Mouse (Mus musculus) liver, embryonic 12.5 days (tissue): ENCODE results near the gene Lrp4. TPM values are rescaled to one million over a fixed set of nuclear protein-coding genes. Genes with fewer than 3 reads are reported as not detected.

Source experiments
- ATAC-seq: fragments of 200-750 bp; cut with Nextera tagmentation; 2 replicates; pipeline ENCODE4 v1.8.0; 2017; ENCODE audit warnings: moderate number of reproducible peaks, mild to moderate bottlenecking, moderate library complexity
- H3K27ac ChIP-seq: fragments of 300-500 bp; sonication (generic); 2 replicates; pipeline ENCODE4 v1.5.1; 2016; ENCODE audit warnings: mild to moderate bottlenecking
- H3K27me3 ChIP-seq: fragments of 300-500 bp; sonication (generic); replicated peaks from 2 replicates; pipeline ENCODE4 v1.6.1; 2016; ENCODE audit warnings: mild to moderate bottlenecking, moderate library complexity
- H3K36me3 ChIP-seq: fragments of 300-500 bp; sonication (generic); 2 replicates; pipeline ENCODE4 v1.6.1; 2016; ENCODE audit warnings: mild to moderate bottlenecking, moderate library complexity
- H3K4me1 ChIP-seq: fragments of 300-500 bp; sonication (generic); 2 replicates; pipeline ENCODE4 v1.6.1; 2016
- H3K4me2 ChIP-seq: fragments of 300-500 bp; sonication (generic); 2 replicates; pipeline ENCODE4 v1.6.1; 2016; ENCODE audit warnings: mild to moderate bottlenecking, moderate library complexity
- H3K4me3 ChIP-seq: fragments of 300-500 bp; sonication (generic); 2 replicates; pipeline ENCODE4 v1.5.1; 2016; ENCODE audit warnings: mild to moderate bottlenecking, moderate library complexity
- H3K9ac ChIP-seq: fragments of 300-500 bp; sonication (generic); 2 replicates; pipeline ENCODE4 v1.6.1; 2016; ENCODE audit warnings: mild to moderate bottlenecking, moderate library complexity
- H3K9me3 ChIP-seq: fragments of 300-500 bp; sonication (generic); replicated peaks from 2 replicates; pipeline ENCODE4 v1.6.1; 2016; ENCODE audit warnings: mild to moderate bottlenecking, moderate library complexity
- WGBS: fragments of 180-500 bp; shearing (Covaris S2); methylation state at CpG from one replicate; pipeline ENCODE4 v1.1.7; 2016; ENCODE audit not compliant: insufficient replicate concordance; 5-methylcytosine and 5-hydroxymethylcytosine counted together
- polyA plus RNA-seq: library from polyadenylated mRNA; unstranded; fragments of >200 nt; fragmentation: Nextera tagmentation; extraction: Ambion mirVana; gene quantifications from 2 replicates; pipeline ENCODE4 v1.2.1, GENCODE M21; 2016

Gene Lrp4
- polyA plus RNA-seq: 1.0 and 1.2 TPM in 2 replicates

DNA sequence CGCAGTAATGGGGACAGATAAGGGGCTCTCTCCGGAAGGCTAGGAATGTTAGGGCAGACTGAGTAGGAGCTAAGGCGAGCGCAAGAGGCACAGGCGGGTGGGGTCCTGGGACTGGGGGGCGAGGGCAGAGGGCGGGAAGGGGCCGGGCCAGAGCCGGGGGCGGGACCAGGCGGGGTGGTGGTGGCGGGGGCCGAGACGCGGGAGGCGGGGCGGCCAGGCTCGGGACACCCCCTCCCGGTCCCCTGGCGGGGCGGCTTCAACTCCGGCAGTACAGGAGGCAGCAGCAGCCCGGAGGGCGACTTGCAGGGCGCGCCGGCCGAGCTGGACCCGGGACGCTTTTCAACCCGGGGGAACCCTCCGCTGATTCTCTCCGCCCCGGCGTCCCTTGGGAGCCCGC lies at the start of gene Lrp4:
Gene Lrp4 (plus strand): TSS at position 253 of the 397 bp plus-strand sequence.
- 0% methylated on average over 19 of the region's 36 CpGs for WGBS
- peak; percentile 69 for ATAC-seq
- H3K36me3 ChIP-seq: no peaks in the 10 kb centered on the region
- peak within 1 kb of the TSS; percentile 65 for H3K9ac ChIP-seq
- H3K4me3 ChIP-seq: peak within 1 kb of the TSS; percentile 64
- H3K27me3 ChIP-seq: peaks cover 77% of the 10 kb centered on the region
- peaks cover 50% of the 10 kb centered on the region for H3K4me1 ChIP-seq
- H3K9me3 ChIP-seq: 0 out of 2 replicates have a peak, but pooled peaks cover 5% of the 10 kb centered on the region
- H3K4me2 ChIP-seq: peak within 1 kb of the TSS; percentile 89
- H3K27ac ChIP-seq: peak within 1 kb of the TSS; percentile 68

DNA sequence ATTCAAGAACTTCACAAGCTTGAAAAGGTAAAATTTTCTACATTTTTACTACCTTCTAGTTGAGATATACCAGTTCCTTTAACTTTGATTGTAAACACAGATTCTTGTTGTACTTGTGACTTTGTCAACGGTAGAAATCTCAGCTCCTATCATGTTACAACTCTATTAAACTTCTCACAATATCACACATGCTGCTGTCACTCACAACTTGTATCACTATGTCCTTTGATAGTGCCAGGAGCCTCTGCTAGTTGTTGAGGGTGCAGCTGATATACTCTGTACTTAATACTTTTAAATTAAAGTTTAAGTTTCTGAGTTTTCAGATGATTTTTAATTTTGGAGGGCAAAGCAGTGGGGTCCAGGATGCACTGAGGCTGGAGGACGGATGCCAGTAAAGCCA lies 49.3 kb upstream of the Lrp4 start:
- Histone ChIP-seq H3K27me3 (no peaks in the 10 kb centered on the region), H3K4me3 (no peak overlapping the region), H3K9me3 (no peaks in the 10 kb centered on the region), H3K4me1 (no peaks in the 10 kb centered on the region), H3K36me3 (no peaks in the 10 kb centered on the region), H3K9ac (no peak overlapping the region), H3K4me2 (no peak overlapping the region), H3K27ac (no peak overlapping the region)
- WGBS: 67% methylated on average over 2 of the region's 2 CpGs
- ATAC-seq: no peak

DNA sequence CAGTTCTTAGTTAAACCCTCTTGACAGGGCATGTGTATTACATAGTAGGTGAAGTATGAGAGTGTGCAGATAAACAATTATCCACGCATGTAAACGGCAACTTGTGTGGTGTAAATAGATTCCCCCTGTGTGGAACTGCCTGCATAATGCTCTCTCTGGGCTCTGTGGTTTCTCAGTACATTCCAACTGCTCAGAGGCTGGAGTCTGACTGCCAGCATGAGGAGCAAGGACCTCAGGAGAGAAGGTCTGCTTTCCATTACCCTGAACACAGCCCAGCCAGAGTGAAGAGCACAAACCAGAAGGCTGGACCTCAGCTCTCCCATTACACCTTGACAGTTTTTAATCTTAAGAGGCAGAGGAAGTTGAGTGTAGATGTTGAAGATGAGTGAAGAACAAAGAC lies 45.8 kb upstream of the Lrp4 start:
- Histone ChIP-seq H3K4me2 (no peak overlapping the region), H3K27me3 (no peaks in the 10 kb centered on the region), H3K9me3 (no peaks in the 10 kb centered on the region), H3K4me3 (no peak overlapping the region), H3K4me1 (no peaks in the 10 kb centered on the region), H3K9ac (no peak overlapping the region), H3K27ac (no peak overlapping the region), H3K36me3 (no peaks in the 10 kb centered on the region)
- 73% methylated on average over 2 of the region's 2 CpGs for WGBS
- ATAC-seq: no peak

DNA sequence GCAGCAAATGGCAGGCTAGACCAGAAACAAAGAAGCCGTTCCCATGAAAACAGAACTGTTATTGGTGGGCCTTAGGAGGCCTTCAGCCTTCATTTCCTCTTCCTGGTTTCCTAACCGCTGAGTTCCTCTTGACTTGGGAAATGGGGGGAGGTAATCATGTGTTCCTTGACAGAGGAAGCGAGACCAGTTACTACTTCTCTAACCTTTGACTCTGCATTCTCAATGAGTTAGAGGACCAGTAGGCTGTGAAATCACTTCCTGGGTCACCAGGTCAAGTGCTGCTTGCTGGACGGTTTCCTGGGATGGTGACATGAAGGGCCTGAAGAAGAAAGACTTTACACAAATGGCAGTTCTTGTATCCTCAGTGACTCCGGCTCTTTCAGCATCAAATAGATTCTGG lies 45.0 kb upstream of the Lrp4 start:
- no peaks in the 10 kb centered on the region for H3K27me3 ChIP-seq
- H3K9me3 ChIP-seq: no peaks in the 10 kb centered on the region
- no peak overlapping the region for H3K4me2 ChIP-seq
- ATAC-seq: no peak
- H3K27ac ChIP-seq: no peak overlapping the region
- no peak overlapping the region for H3K9ac ChIP-seq
- no peaks in the 10 kb centered on the region for H3K36me3 ChIP-seq
- WGBS: 47% methylated on average over 5 of the region's 5 CpGs
- H3K4me3 ChIP-seq: no peak overlapping the region
- H3K4me1 ChIP-seq: no peaks in the 10 kb centered on the region

DNA sequence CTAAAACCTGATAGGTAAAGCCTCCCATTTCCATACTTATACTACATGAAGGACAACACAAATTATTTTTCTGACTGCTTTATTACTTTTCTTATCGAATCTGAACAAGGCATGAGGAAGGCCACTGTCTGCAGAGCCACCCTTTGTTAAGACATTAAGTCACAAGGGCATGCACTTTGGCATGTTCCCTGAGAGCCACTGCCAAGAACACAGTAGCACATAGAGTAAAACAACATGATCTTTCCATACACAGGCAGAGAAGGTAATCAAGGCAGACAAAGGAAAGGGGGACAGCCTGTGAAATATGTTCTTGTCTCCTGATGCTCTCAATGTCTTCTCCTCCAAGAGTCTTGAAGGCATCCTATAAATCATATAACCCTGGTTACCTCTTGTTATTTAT lies 43.5 kb upstream of the Lrp4 start:
- H3K4me2 ChIP-seq: no peak overlapping the region
- H3K4me1 ChIP-seq: no peaks in the 10 kb centered on the region
- WGBS: 54% methylated on average over 1 of the region's 1 CpGs
- H3K9ac ChIP-seq: no peak overlapping the region
- no peaks in the 10 kb centered on the region for H3K27me3 ChIP-seq
- H3K27ac ChIP-seq: no peak overlapping the region
- H3K9me3 ChIP-seq: no peaks in the 10 kb centered on the region
- no peaks in the 10 kb centered on the region for H3K36me3 ChIP-seq
- H3K4me3 ChIP-seq: no peak overlapping the region
- ATAC-seq: no peak

DNA sequence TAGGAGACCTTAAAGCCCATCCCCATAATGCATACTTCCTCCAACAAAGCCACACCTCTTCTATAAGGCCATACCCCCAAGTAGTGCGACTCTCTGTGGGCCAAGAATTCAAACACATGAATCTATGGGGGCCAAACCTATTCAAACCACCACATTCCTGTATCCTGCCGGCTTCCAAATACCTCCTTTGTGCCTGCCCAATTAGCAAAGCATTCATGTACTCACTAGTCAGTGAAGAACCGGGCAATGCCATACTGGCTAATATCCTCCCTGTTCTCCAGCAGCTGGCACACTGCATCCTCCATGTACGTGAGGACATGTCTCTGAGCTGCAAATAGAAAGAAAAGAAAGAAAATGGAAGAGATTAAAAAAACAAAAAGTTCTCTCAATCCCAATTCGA lies 35.7 kb upstream of the Lrp4 start:
- Histone ChIP-seq H3K27ac (no peak overlapping the region), H3K27me3 (no peaks in the 10 kb centered on the region), H3K4me2 (no peak overlapping the region), H3K36me3 (no peaks in the 10 kb centered on the region), H3K4me1 (no peaks in the 10 kb centered on the region), H3K4me3 (no peak overlapping the region), H3K9me3 (no peaks in the 10 kb centered on the region), H3K9ac (no peak overlapping the region)
- no peak for ATAC-seq
- 73% methylated on average over 5 of the region's 5 CpGs for WGBS

DNA sequence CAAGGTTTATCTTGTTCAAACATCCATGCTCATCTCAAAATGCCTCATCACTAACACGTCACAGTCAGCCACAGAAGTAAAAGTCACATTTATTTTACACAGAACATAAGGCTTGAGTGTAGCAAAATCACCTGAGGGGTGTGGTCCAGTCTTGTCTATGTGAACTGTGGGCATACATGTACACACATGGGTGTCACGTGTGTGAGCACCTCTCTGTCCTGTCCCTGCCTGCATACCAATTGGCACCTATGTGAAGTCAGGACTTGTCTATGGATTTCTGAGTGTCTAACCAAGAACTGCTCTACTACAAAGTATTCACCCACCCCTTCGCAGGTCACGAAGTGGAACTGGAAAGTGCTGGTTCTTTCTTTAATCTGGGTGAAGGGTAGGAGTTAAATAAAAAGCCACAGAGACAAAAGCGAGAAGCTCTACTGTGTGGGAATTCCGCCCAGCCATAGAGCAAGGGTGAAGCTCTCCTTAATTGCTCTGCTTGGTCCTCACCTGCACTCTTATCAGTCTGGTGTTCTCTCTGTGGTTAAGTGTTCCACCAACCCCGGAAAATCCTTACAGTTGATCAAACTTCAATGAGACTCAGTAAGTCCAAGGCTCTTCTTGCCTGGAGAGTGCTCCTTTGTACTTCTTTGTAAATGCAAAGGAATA lies 33.1 kb upstream of the Lrp4 start:
- H3K4me3 ChIP-seq: no peak overlapping the region
- H3K36me3 ChIP-seq: no peaks in the 10 kb centered on the region
- H3K4me2 ChIP-seq: no peak overlapping the region
- WGBS: 65% methylated on average over 7 of the region's 7 CpGs
- no peak for ATAC-seq
- no peak overlapping the region for H3K27ac ChIP-seq
- H3K4me1 ChIP-seq: no peaks in the 10 kb centered on the region
- no peaks in the 10 kb centered on the region for H3K9me3 ChIP-seq
- H3K9ac ChIP-seq: no peak overlapping the region
- no peaks in the 10 kb centered on the region for H3K27me3 ChIP-seq

DNA sequence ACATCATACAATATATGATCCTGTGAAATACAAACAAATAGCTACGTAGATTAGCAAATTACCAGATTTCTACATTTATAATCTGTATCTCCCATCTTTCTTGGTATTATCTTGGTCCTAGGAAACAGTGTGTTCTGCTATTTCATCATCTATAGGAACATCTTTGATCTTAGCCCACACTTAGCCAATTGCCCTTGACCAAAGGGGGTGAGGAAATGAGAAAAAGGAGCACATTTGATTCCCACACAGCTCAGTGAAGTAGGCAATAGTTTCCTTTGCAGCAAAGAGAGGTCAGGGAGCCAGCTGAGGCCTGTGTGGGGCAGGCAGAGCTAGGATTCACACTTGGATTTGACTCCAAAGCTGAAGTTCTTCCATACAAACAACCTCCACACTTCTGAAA lies 31.0 kb upstream of the Lrp4 start:
- Histone ChIP-seq H3K27me3 (no peaks in the 10 kb centered on the region), H3K4me3 (no peak overlapping the region), H3K4me1 (no peaks in the 10 kb centered on the region), H3K9ac (no peak overlapping the region), H3K27ac (no peak overlapping the region), H3K9me3 (no peaks in the 10 kb centered on the region), H3K4me2 (no peak overlapping the region), H3K36me3 (no peaks in the 10 kb centered on the region)
- WGBS: 77% methylated on average over 1 of the region's 1 CpGs
- no peak for ATAC-seq

DNA sequence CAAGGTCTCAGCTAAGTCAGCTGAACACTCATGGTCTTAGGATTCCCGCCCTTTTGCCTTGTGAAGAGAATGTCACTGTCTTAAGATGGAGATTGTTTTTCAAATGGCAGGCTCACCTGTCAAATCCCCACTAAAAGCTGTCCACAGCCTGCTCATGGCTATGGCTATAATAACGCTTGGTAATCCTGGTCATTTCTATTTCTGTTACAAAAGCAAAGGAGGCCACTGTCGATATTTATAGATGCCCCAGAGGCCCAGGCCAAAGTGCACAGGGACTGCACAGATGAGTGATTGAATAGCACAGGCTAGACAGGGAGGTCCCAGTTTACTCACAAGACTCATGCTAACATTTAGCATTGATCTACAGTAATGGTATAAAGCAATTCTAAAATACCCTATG lies 28.2 kb upstream of the Lrp4 start:
- Histone ChIP-seq H3K36me3 (no peaks in the 10 kb centered on the region), H3K27ac (no peak overlapping the region), H3K9ac (no peak overlapping the region), H3K9me3 (no peaks in the 10 kb centered on the region), H3K4me3 (no peak overlapping the region), H3K27me3 (no peaks in the 10 kb centered on the region), H3K4me1 (no peaks in the 10 kb centered on the region), H3K4me2 (no peak overlapping the region)
- no peak for ATAC-seq
- 72% methylated on average over 3 of the region's 3 CpGs for WGBS

DNA sequence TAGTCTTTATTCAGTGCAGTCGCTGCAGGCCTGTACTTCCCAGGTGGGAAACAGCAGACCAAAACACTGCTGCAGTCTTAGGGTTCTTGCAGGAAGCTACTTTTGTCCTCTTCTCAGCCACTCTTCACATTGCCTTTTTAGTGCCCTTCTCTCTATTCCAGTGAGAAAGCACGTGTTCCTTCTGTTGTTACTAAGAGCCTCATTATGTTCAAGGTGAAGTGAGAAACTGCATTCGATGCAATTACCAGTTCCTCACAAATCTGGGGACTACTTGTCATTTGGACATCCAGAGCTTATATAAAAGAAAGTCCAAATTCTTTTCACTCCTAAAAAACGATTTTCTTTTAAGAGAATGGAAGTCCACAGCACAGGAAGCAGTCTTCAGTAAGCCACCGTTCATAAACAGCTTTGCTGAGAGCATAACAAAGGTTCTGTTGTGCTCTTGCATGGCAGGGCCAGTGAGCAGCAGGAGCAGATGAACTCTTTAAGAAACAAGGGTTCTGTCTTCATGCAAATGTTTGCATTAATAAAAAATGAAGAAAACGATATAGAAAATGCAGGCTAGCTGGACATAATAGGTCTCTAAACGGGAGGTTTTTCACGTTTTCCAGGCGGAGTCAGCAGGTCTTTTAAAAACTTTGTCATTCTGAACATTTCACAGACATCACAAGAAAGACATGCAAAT lies 27.3 kb upstream of the Lrp4 start:
- 49% methylated on average over 9 of the region's 9 CpGs for whole genome bisulfite sequencing

DNA sequence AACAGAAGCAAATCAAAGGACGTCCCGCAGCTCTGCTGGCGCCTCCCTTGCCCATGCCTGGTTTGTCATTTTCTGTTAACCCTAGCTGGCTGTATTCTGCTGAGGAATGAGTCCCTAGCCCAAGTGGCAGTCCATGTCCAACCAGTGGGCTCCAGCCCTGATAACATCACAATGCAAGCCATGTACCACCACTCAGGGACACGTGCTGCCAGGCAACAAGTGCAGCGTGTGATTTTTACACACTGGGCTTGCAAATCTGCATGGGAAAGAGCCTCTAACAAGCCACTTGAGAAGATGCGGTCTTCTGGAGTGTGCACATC lies 26.8 kb upstream of the Lrp4 start:
- Histone ChIP-seq H3K4me3 (no peak overlapping the region), H3K4me1 (no peaks in the 10 kb centered on the region), H3K27ac (no peak overlapping the region), H3K9me3 (no peaks in the 10 kb centered on the region), H3K9ac (no peak overlapping the region), H3K4me2 (no peak overlapping the region), H3K27me3 (no peaks in the 10 kb centered on the region), H3K36me3 (no peaks in the 10 kb centered on the region)
- WGBS: 66% methylated on average over 6 of the region's 6 CpGs
- no peak for ATAC-seq

More for the DNA sequence above, 27.3 kb upstream of the Lrp4 start:
- no peaks in the 10 kb centered on the region for H3K36me3 ChIP-seq
- H3K4me1 ChIP-seq: no peaks in the 10 kb centered on the region
- no peak overlapping the region for H3K9ac ChIP-seq
- H3K9me3 ChIP-seq: no peaks in the 10 kb centered on the region
- H3K27ac ChIP-seq: no peak overlapping the region
- no peak overlapping the region for H3K4me3 ChIP-seq
- no peaks in the 10 kb centered on the region for H3K27me3 ChIP-seq
- ATAC-seq: no peak
- H3K4me2 ChIP-seq: no peak overlapping the region

DNA sequence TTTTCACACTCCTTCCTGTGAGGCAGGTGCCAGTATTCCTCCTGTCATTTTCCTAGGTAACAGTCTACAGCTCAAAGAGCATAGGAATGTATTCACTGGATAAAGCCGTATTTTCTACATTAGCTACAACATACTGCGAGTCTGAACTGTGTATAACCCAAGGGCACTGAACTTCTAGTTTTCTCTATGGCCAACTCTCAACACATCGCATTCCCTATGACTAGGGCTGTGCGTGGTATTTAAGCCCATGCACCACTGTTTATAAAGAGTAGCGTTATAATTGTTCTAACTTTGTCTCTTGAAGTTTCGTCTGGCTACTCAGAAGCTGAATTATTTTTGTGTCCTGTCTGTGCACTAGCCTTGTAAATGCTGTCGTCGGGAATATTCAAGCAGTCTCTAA lies 20.6 kb upstream of the Lrp4 start:
- Histone ChIP-seq H3K9ac (no peak overlapping the region), H3K4me2 (no peak overlapping the region), H3K4me3 (no peak overlapping the region), H3K4me1 (no peaks in the 10 kb centered on the region), H3K9me3 (no peaks in the 10 kb centered on the region), H3K27ac (no peak overlapping the region), H3K27me3 (no peaks in the 10 kb centered on the region), H3K36me3 (no peaks in the 10 kb centered on the region)
- no peak for ATAC-seq
- WGBS: 78% methylated on average over 8 of the region's 8 CpGs
